8 mouse cellular contexts compared by ENCODE assay signal in genomic region chr2:168734023-168734422, GRCm38 (mm10). TPM values are rescaled to one million over a fixed set of nuclear protein-coding genes. Genes with fewer than 3 reads are reported as not detected.
DNase-seq lines count a peak whose midpoint lies in the region; ATAC-seq lines count a peak whose summit lies in the region.

No protein-coding gene starts in this region.

- DNase-seq in gastrocnemius, postnatal 10 days, result peak; percentile 26
- DNase-seq in gastrocnemius, postnatal 4 days (ENCODE audit: low spot score in 2 of 2), result no peak
- peak; percentile 47 for DNase-seq in ES-CJ7 (ENCODE audit: low read depth, low spot score)
- DNase-seq in cerebellum, postnatal 25 days, result peak; percentile 86 to 89
- DNase-seq in large intestine, adult 2 months (ENCODE audit: low read depth, low spot score), result peak; percentile 89
- DNase-seq in embryo, embryonic 11 days, result no peak
- DNase-seq in left cerebral cortex, adult 18-20 months (ENCODE audit: low spot score in 2 of 2), result no peak

- 9% methylated on average over 11 of the region's 11 CpGs for WGBS in large intestine, adult 2 months

- no peak for ATAC-seq in megakaryocyte-erythroid progenitor cell, adult 5-6 weeks (replicated peaks; ENCODE audit: low FRiP score, low TSS enrichment, poor library complexity, severe bottlenecking)

RNA-seq across cellular contexts. Expression of gene Atp9a, which starts 8.2 kb away (rescaled TPM):
- 10 to 100 TPM; 24.2 to 30.9 TPM for total RNA-seq in gastrocnemius, postnatal 10 days (2021)
- total RNA-seq in gastrocnemius, postnatal 4 days (2021), result 10 to 100 TPM; 69.3 to 86.1 TPM
- 148 and 170 TPM in 2 replicates for polyA plus RNA-seq in large intestine, adult 2 months (2012; rRNA removed)
- total RNA-seq in megakaryocyte-erythroid progenitor cell, adult 5-6 weeks (2014; fragmentation: Nextera tagmentation), result 0.37 TPM in 1 of 2 replicates, not detected in the other
- total RNA-seq in megakaryocyte-erythroid progenitor cell, adult 5-6 weeks (2017), result 0.23 TPM in 1 of 2 replicates, not detected in the other
- total RNA-seq in left cerebral cortex, adult 18-20 months (2021), result 100 to 1,000 TPM; 417 to 436 TPM

RNA-seq across cellular contexts. Expression of gene Sall4, which starts 33.7 kb away (rescaled TPM):
- under 1 TPM; 0.33 to 0.70 TPM for total RNA-seq in gastrocnemius, postnatal 10 days (2021)
- under 1 TPM; 0.31 to 0.39 TPM for total RNA-seq in gastrocnemius, postnatal 4 days (2021)
- polyA plus RNA-seq in large intestine, adult 2 months (2012; rRNA removed), result 0.02 and 0.03 TPM in 2 replicates
- not detected in 2 replicates for total RNA-seq in megakaryocyte-erythroid progenitor cell, adult 5-6 weeks (2014; fragmentation: Nextera tagmentation)
- not detected in 2 replicates for total RNA-seq in megakaryocyte-erythroid progenitor cell, adult 5-6 weeks (2017)
- under 1 TPM; 0.07 to 0.44 TPM for total RNA-seq in left cerebral cortex, adult 18-20 months (2021)

Comparison
In these comparisons a context has a peak if more than half of its experiments do, and no peak if none do; other contexts are left out.
1. DNase-seq: peak in gastrocnemius, postnatal 10 days (single experiment), ES-CJ7 (single experiment), cerebellum, postnatal 25 days (2 of 2) and large intestine, adult 2 months (single experiment); none in gastrocnemius, postnatal 4 days (0 of 2), embryo, embryonic 11 days (single experiment) and left cerebral cortex, adult 18-20 months (0 of 2).
2. RNA of gene Atp9a, which starts 8.2 kb away (total RNA-seq): 417 to 436 TPM in left cerebral cortex, adult 18-20 months, 69.3 to 86.1 TPM in gastrocnemius, postnatal 4 days and 24.2 to 30.9 TPM in gastrocnemius, postnatal 10 days; 0.23 to 0.37 TPM in megakaryocyte-erythroid progenitor cell, adult 5-6 weeks; every median in the first group is over 10 times any median in the second.